ENCODE assay signal across 10 mouse cellular contexts in the genomic region with DNA sequence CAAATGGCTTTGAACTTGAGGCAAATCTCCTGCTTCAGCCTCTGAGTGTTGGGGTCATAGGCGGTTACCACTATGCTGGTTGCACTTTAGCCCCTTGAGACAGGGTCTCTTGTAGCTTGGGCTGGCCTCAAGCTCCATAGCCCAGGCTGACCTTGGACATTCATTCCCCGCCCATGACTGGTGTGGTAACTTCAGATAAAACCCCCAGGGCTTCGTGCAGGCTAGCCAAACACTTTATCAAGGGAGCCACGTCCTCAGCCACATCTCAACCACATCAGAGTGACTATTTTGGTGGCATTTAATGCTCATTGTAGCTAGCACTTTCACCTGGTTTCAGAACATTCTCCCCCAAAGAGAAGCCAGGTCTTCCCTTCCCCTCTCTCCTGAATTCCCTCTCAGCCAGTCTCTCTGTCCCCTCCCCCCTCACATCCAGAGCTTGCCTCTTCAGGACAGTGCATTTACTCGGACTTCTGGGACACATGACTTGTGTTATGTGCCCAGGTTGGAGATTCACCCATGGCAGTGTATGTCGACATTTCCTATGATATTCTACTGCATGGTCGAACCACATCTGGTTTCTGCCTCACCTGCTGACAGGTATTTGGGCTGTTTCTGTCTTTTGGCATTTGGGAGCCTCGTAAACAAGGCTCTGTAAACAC. TPM values are rescaled to one million over a fixed set of nuclear protein-coding genes. Genes with fewer than 3 reads are reported as not detected.
A peak's percentile ranks its signal among the peaks of the same experiment; 100 is the strongest.
DNase-seq lines count a peak whose midpoint lies in the region; ATAC-seq and TF ChIP-seq lines count a peak whose summit lies in the region.
"Had no signal": no experiment of that assay in that cellular context is flagged by ENCODE, and none has a peak within 500 bp of the region (broad histone marks: within the 10 kb centered on the region; RNA-seq: fewer than 3 reads in every experiment).

No protein-coding gene starts in this region.

- H3K4me3 ChIP-seq in heart, embryonic 11.5 days (ENCODE audit: low read depth, low read length), result no peak overlapping the region
- peak overlapping the region; percentile 19 to 32; a peak in 3 of 4 replicates for H3K4me3 ChIP-seq in MEL (ENCODE audit: control insufficient read depth in 1 of 2, insufficient read depth in 1 of 2, low read depth in 2 of 2, low read length in 2 of 2)
- no peak overlapping the region for H3K4me3 ChIP-seq in kidney, embryonic 14.5 days (ENCODE audit: low read length)
- H3K4me3 ChIP-seq: hindbrain, embryonic 13.5 days had no signal

- peak; percentile 58; the same call in 1 of the 2 replicates for ATAC-seq in heart, embryonic 11.5 days (replicated peaks; ENCODE audit: insufficient number of reproducible peaks, low FRiP score, low TSS enrichment)
- peak; percentile 72 for ATAC-seq in common myeloid progenitor, adult 5-6 weeks (replicated peaks; ENCODE audit: low read depth, poor library complexity, severe bottlenecking)
- ATAC-seq in megakaryocyte progenitor cell, adult 5-6 weeks (replicated peaks; ENCODE audit: poor library complexity), result peak; percentile 87
- ATAC-seq in kidney, embryonic 14.5 days (ENCODE audit: low FRiP score, low TSS enrichment), result no peak

- no peak for TF ChIP-seq POLR2A in MEL (IDR thresholded peaks at IDR 0.05; ENCODE audit: control insufficient read depth in 1 of 2, insufficient read depth in 1 of 2, low read depth in 1 of 2, low read length in 2 of 2, poor library complexity in 1 of 2)

- intact Hi-C loops in heart, postnatal 25 days (cut with DNase I), result no loop called here

- no peak for TF ChIP-seq RAD21 in MEL (IDR thresholded peaks at IDR 0.05; ENCODE audit: low read depth, low read length)

- DNase-seq in heart, postnatal 25 days (ENCODE audit: low spot score), result no peak
- peak; percentile 56 for DNase-seq in MEL (ENCODE audit: low read depth, low spot score)
- no peak for DNase-seq in ovary, postnatal 14 days (ENCODE audit: low spot score)
- DNase-seq in urinary bladder, postnatal 4 days (ENCODE audit: low spot score in 2 of 2), result no peak
- DNase-seq: kidney, adult 9 months had no signal

- TF ChIP-seq EP300 in MEL (IDR thresholded peaks at IDR 0.05; ENCODE audit: low read depth in 1 of 2, low read length in 2 of 2), result peak; percentile 69 to 74

- H3K4me1 ChIP-seq in heart, embryonic 11.5 days (ENCODE audit: control insufficient read depth, insufficient read depth, low read length), result peaks cover 17% of the 10 kb centered on the region
- peaks cover 7 to 10% of the 10 kb centered on the region in 2 experiments; a peak in 3 of 4 replicates for H3K4me1 ChIP-seq in MEL (ENCODE audit: control insufficient read depth in 1 of 2, insufficient read depth in 2 of 2, low read length in 2 of 2)
- no peaks in the 10 kb centered on the region for H3K4me1 ChIP-seq in kidney, embryonic 14.5 days (ENCODE audit: control insufficient read depth, insufficient read depth, low read length)

- peak overlapping the region; percentile 84; the same call in 1 of the 2 replicates for H3K27ac ChIP-seq in heart, embryonic 11.5 days (ENCODE audit: low read depth, low read length)
- peak overlapping the region; percentile 39; the same call in 1 of the 2 replicates for H3K27ac ChIP-seq in MEL (ENCODE audit: control insufficient read depth, low read depth, low read length)
- H3K27ac ChIP-seq in kidney, embryonic 14.5 days (ENCODE audit: low read depth, low read length), result no peak overlapping the region
- H3K27ac ChIP-seq: hindbrain, embryonic 13.5 days had no signal

- H3K9ac ChIP-seq in heart, embryonic 11.5 days (ENCODE audit: low read depth, low read length), result no peak overlapping the region
- peak overlapping the region; percentile 23; the same call in 1 of the 2 replicates for H3K9ac ChIP-seq in MEL (ENCODE audit: control insufficient read depth, low read depth, low read length, poor library complexity, severe bottlenecking)
- H3K9ac ChIP-seq in kidney, embryonic 14.5 days (ENCODE audit: low read depth, low read length), result no peak overlapping the region
- H3K9ac ChIP-seq: hindbrain, embryonic 13.5 days had no signal

- no peak for TF ChIP-seq CTCF in MEL (IDR thresholded peaks at IDR 0.05 in 2 of 3, conservative IDR thresholded peaks at IDR 0.05 in 1 of 3; ENCODE audit: control insufficient read depth in 1 of 3, insufficient read depth in 1 of 3, low read depth in 2 of 3, low read length in 3 of 3, poor library complexity in 1 of 3, severe bottlenecking in 1 of 3)

- H3K79me2 ChIP-seq in MEL (ENCODE audit: control insufficient read depth, insufficient read depth, low read length, poor library complexity), result no peaks in the 10 kb centered on the region

- WGBS in heart, embryonic 11.5 days (ENCODE audit: insufficient replicate concordance), result 38% methylated on average over 8 of the region's 8 CpGs
- WGBS in kidney, embryonic 14.5 days, result 64% methylated on average over 8 of the region's 8 CpGs

- 0 out of 2 replicates have a peak overlapping the region, but pooled peaks have one; percentile 22 for H3K4me2 ChIP-seq in heart, embryonic 11.5 days
- no peak overlapping the region for H3K4me2 ChIP-seq in kidney, embryonic 14.5 days (replicated peaks; ENCODE audit: low read depth, low read length)
- H3K4me2 ChIP-seq: hindbrain, embryonic 13.5 days had no signal

- no peaks in the 10 kb centered on the region for H3K9me3 ChIP-seq in heart, embryonic 11.5 days (replicated peaks; ENCODE audit: control insufficient read depth, low read length)
- H3K9me3 ChIP-seq in MEL (replicated peaks; ENCODE audit: insufficient read depth, low read length), result no peaks in the 10 kb centered on the region
- no peaks in the 10 kb centered on the region for H3K9me3 ChIP-seq in kidney, embryonic 14.5 days (ENCODE audit: control insufficient read depth, low read length)
- H3K9me3 ChIP-seq: hindbrain, embryonic 13.5 days had no signal

- no peaks in the 10 kb centered on the region for H3K36me3 ChIP-seq in heart, embryonic 11.5 days (ENCODE audit: control insufficient read depth, insufficient read depth, low read length)
- H3K36me3 ChIP-seq in MEL (ENCODE audit: control insufficient read depth in 1 of 2, insufficient read depth in 2 of 2, low read length in 2 of 2), result peaks cover 0 to 7% of the 10 kb centered on the region in 2 experiments; a peak in 2 of 4 replicates
- H3K36me3 ChIP-seq in kidney, embryonic 14.5 days (ENCODE audit: control insufficient read depth, insufficient read depth, low read length), result no peaks in the 10 kb centered on the region
- H3K36me3 ChIP-seq: hindbrain, embryonic 13.5 days had no signal

- no peaks in the 10 kb centered on the region for H3K27me3 ChIP-seq in heart, embryonic 11.5 days (ENCODE audit: control insufficient read depth, insufficient read depth, low read length)
- no peaks in the 10 kb centered on the region for H3K27me3 ChIP-seq in MEL (ENCODE audit: control insufficient read depth in 1 of 2, insufficient read depth in 2 of 2, low read length in 2 of 2)
- H3K27me3 ChIP-seq in kidney, embryonic 14.5 days (ENCODE audit: control insufficient read depth, insufficient read depth, low read length), result no peaks in the 10 kb centered on the region
- H3K27me3 ChIP-seq: hindbrain, embryonic 13.5 days had no signal

TF ChIP-seq in MEL, 35 proteins besides CTCF, POLR2A, EP300 and RAD21 (continues in another document):
- TF ChIP-seq NELFE (IDR thresholded peaks at IDR 0.05; ENCODE audit: low read depth, low read length) (no peak), RCOR1 (IDR thresholded peaks at IDR 0.05; ENCODE audit: low read depth, low read length) (no peak), ETS1 (IDR thresholded peaks at IDR 0.05; ENCODE audit: low read depth, low read length) (0 out of 2 replicates have a peak, but pooled peaks have one; percentile 25), ZC3H11A (IDR thresholded peaks at IDR 0.05; ENCODE audit: low read depth, low read length) (no peak), GATA1 (IDR thresholded peaks at IDR 0.05; ENCODE audit: low read depth, low read length) (peak; percentile 55), MAZ (IDR thresholded peaks at IDR 0.05; ENCODE audit: low read depth, low read length) (no peak), POLR2AphosphoS5 (IDR thresholded peaks at IDR 0.05; ENCODE audit: borderline replicate concordance, low read depth, low read length) (no peak), TCF12 (IDR thresholded peaks at IDR 0.05; ENCODE audit: low read depth, low read length) (peak; percentile 85)

RNA-seq across cellular contexts. Expression of gene Atxn2, which starts 9.9 kb away (rescaled TPM):
- polyA plus RNA-seq in heart, embryonic 11.5 days (2014; fragmentation: Nextera tagmentation; extraction: Ambion mirVana), result 76.9 and 80.6 TPM in 2 replicates
- total RNA-seq in heart, postnatal 25 days (2021), result 100 to 1,000 TPM; 148 to 159 TPM
- 16.3 and 18.5 TPM in 2 replicates for total RNA-seq in MEL (2012; rRNA removed)
- 100 to 1,000 TPM in 1 of 2 experiments, 10 to 100 TPM in 1; 85.4 to 476 TPM for polyA plus RNA-seq in MEL (2012; ENCODE audit: insufficient read depth in 1 of 2, insufficient read length in 2 of 2, low read depth in 1 of 2, low replicate concordance in 2 of 2, missing spikeins in 1 of 2)
- total RNA-seq in common myeloid progenitor, adult 5-6 weeks (2017), result 42.3 and 64.1 TPM in 2 replicates
- total RNA-seq in megakaryocyte progenitor cell, adult 5-6 weeks (2015), result 67.4 and 85.0 TPM in 2 replicates
- total RNA-seq in megakaryocyte progenitor cell, adult 5-6 weeks (2017), result 30.1 and 49.8 TPM in 2 replicates
- 76.6 and 88.5 TPM in 2 replicates for polyA plus RNA-seq in kidney, embryonic 14.5 days (2014; fragmentation: Nextera tagmentation; extraction: Ambion mirVana)

RNA-seq across cellular contexts. Expression of gene Brap, which starts 40.9 kb away (rescaled TPM):
- polyA plus RNA-seq in heart, embryonic 11.5 days (2014; fragmentation: Nextera tagmentation; extraction: Ambion mirVana), result 23.9 and 30.7 TPM in 2 replicates
- total RNA-seq in heart, postnatal 25 days (2021), result 10 to 100 TPM; 26.7 to 27.0 TPM
- total RNA-seq in MEL (2012; rRNA removed), result 37.2 and 42.4 TPM in 2 replicates
- 100 to 1,000 TPM in 1 of 2 experiments, 10 to 100 TPM in 1; 40.3 to 176 TPM for polyA plus RNA-seq in MEL (2012; ENCODE audit: insufficient read depth in 1 of 2, insufficient read length in 2 of 2, low read depth in 1 of 2, low replicate concordance in 2 of 2, missing spikeins in 1 of 2)
- 68.5 and 71.9 TPM in 2 replicates for total RNA-seq in common myeloid progenitor, adult 5-6 weeks (2017)
- total RNA-seq in megakaryocyte progenitor cell, adult 5-6 weeks (2015), result 18.2 and 26.3 TPM in 2 replicates
- 42.6 and 51.3 TPM in 2 replicates for total RNA-seq in megakaryocyte progenitor cell, adult 5-6 weeks (2017)
- polyA plus RNA-seq in kidney, embryonic 14.5 days (2014; fragmentation: Nextera tagmentation; extraction: Ambion mirVana), result 20.5 and 35.2 TPM in 2 replicates

RNA-seq across cellular contexts. Expression of gene Acad10, which starts 40.9 kb away (rescaled TPM):
- 1.1 and 1.5 TPM in 2 replicates for polyA plus RNA-seq in heart, embryonic 11.5 days (2014; fragmentation: Nextera tagmentation; extraction: Ambion mirVana)
- total RNA-seq in heart, postnatal 25 days (2021), result 10 to 100 TPM; 18.6 to 21.7 TPM
- total RNA-seq in MEL (2012; rRNA removed), result 4.3 and 4.4 TPM in 2 replicates
- 1 to 10 TPM in 1 of 2 experiments, not detected in 1; 5.9 TPM for polyA plus RNA-seq in MEL (2012; ENCODE audit: insufficient read depth in 1 of 2, insufficient read length in 2 of 2, low read depth in 1 of 2, low replicate concordance in 2 of 2, missing spikeins in 1 of 2)
- 2.6 and 8.5 TPM in 2 replicates for total RNA-seq in common myeloid progenitor, adult 5-6 weeks (2017)
- total RNA-seq in megakaryocyte progenitor cell, adult 5-6 weeks (2015), result 2.2 and 3.0 TPM in 2 replicates
- total RNA-seq in megakaryocyte progenitor cell, adult 5-6 weeks (2017), result 2.1 and 2.4 TPM in 2 replicates
- polyA plus RNA-seq in kidney, embryonic 14.5 days (2014; fragmentation: Nextera tagmentation; extraction: Ambion mirVana), result 1.7 and 3.2 TPM in 2 replicates

Comparison
In these comparisons a context has a peak if more than half of its experiments do, and no peak if none do; other contexts are left out.
1. H3K4me3 ChIP-seq: peak in MEL (2 of 2); none in heart, embryonic 11.5 days (single experiment) and kidney, embryonic 14.5 days (single experiment).